Mouse (Mus musculus) heart, postnatal 0 days (tissue): ENCODE results near the gene Fnbp1.

Source experiments
- CTCF ChIP-seq: IDR thresholded peaks from 2 replicates; pipeline ENCODE4 v1.5.1; 2016; ENCODE audit warnings: antibody characterized with exemption, control low read depth, low read depth
- EP300 ChIP-seq: IDR thresholded peaks from 2 replicates; pipeline ENCODE4 v1.6.1; 2016; ENCODE audit warnings: antibody characterized with exemption, low read depth

- no peak for TF ChIP-seq CTCF
- no peak for TF ChIP-seq EP300
Observed at GRCm38 (mm10) chr2:30983024-30983423, 158.8 kb downstream of the Fnbp1 start.
